Mouse (Mus musculus): ENCODE data around the gene Sorcs1.

- TF ChIP-seq CTCF (IDR thresholded peaks at IDR 0.05; ENCODE audit: control insufficient read depth, insufficient read depth, insufficient read length) (no peak), USF1 (IDR thresholded peaks at IDR 0.05; ENCODE audit: low read depth) (no peak)
Observed at GRCm38 (mm10) chr19:50457275-50457892, 221.1 kb downstream of the Sorcs1 start.

All from C2C12 (cell line).